Mouse (Mus musculus): ENCODE results near the gene Elk3. TPM values are rescaled to one million over a fixed set of nuclear protein-coding genes. Genes with fewer than 3 reads are reported as not detected.
A peak's percentile ranks its signal among the peaks of the same experiment; 100 is the strongest.
"Not testable (repeated sequence)": the region's sequence is repeated elsewhere in the genome, so short reads cannot be mapped to it uniquely, and the experiment has no call there.

The Elk3 gene
- 8.3 and 15.5 TPM in 2 replicates for polyA plus RNA-seq (2011; ENCODE audit: insufficient read depth, insufficient read length, low replicate concordance, missing spikeins)

GRCm38 (mm10) chr10:93310721-93311411, at the start of gene Elk3:
Gene Elk3, minus strand, starts transcription at chr10:93311135.
- TF ChIP-seq CTCF (IDR thresholded peaks at IDR 0.05; ENCODE audit: control insufficient read depth, insufficient read depth, low read length): no peak
- TF ChIP-seq POLR2A (IDR thresholded peaks at IDR 0.05; ENCODE audit: borderline replicate concordance, control insufficient read depth, low read depth, low read length): 0 out of 2 replicates have a peak, but pooled peaks have one; percentile 46
- under 1% methylated on average over 53 of the region's 53 CpGs for WGBS
- Histone ChIP-seq H3K4me3 (replicated peaks; ENCODE audit: control insufficient read depth, low read depth, low read length) (peak within 1 kb of the TSS; percentile 67), H3K4me1 (ENCODE audit: control insufficient read depth, insufficient read depth, low read length) (no peaks in the 10 kb centered on the region), H3K27ac (ENCODE audit: control insufficient read depth, insufficient read depth, low read depth, low read length, poor library complexity) (peak within 1 kb of the TSS; percentile 59)

- Histone ChIP-seq H3K4me3 (replicated peaks; ENCODE audit: control insufficient read depth, low read depth, low read length) (no peak overlapping the region), H3K4me1 (ENCODE audit: control insufficient read depth, insufficient read depth, low read length) (peaks cover 5% of the 10 kb centered on the region), H3K27ac (ENCODE audit: control insufficient read depth, insufficient read depth, low read depth, low read length, poor library complexity) (no peak overlapping the region)
- no peak for TF ChIP-seq POLR2A (IDR thresholded peaks at IDR 0.05; ENCODE audit: borderline replicate concordance, control insufficient read depth, low read depth, low read length)
- TF ChIP-seq CTCF (IDR thresholded peaks at IDR 0.05; ENCODE audit: control insufficient read depth, insufficient read depth, low read length): no peak
- 39% methylated on average over 3 of the region's 3 CpGs for WGBS
Observed at GRCm38 (mm10) chr10:93360623-93361022, 49.7 kb upstream of the Elk3 start.

GRCm38 (mm10) chr10:93360190-93360589, 49.3 kb upstream of the Elk3 start:
- WGBS: 75% methylated on average over 4 of the region's 4 CpGs
- H3K4me1 ChIP-seq (ENCODE audit: control insufficient read depth, insufficient read depth, low read length); H3K27ac ChIP-seq (ENCODE audit: control insufficient read depth, insufficient read depth, low read depth, low read length, poor library complexity): not testable (repeated sequence)

GRCm38 (mm10) chr10:93359339-93359863, 48.5 kb upstream of the Elk3 start:
- Histone ChIP-seq H3K27ac (ENCODE audit: control insufficient read depth, insufficient read depth, low read depth, low read length, poor library complexity) (no peak overlapping the region), H3K4me1 (ENCODE audit: control insufficient read depth, insufficient read depth, low read length) (peaks cover 7% of the 10 kb centered on the region), H3K4me3 (replicated peaks; ENCODE audit: control insufficient read depth, low read depth, low read length) (no peak overlapping the region)
- 67% methylated on average over 7 of the region's 7 CpGs for WGBS
- TF ChIP-seq POLR2A (IDR thresholded peaks at IDR 0.05; ENCODE audit: borderline replicate concordance, control insufficient read depth, low read depth, low read length) (no peak), CTCF (IDR thresholded peaks at IDR 0.05; ENCODE audit: control insufficient read depth, insufficient read depth, low read length) (no peak)

More at GRCm38 (mm10) chr10:93360190-93360589, 49.3 kb upstream of the Elk3 start:
- not testable (repeated sequence) for H3K4me3 ChIP-seq (replicated peaks; ENCODE audit: control insufficient read depth, low read depth, low read length)

GRCm38 (mm10) chr10:93358878-93359277, 47.9 kb upstream of the Elk3 start:
- Histone ChIP-seq H3K4me3 (replicated peaks; ENCODE audit: control insufficient read depth, low read depth, low read length) (no peak overlapping the region), H3K27ac (ENCODE audit: control insufficient read depth, insufficient read depth, low read depth, low read length, poor library complexity) (no peak overlapping the region), H3K4me1 (ENCODE audit: control insufficient read depth, insufficient read depth, low read length) (peaks cover 7% of the 10 kb centered on the region)
- TF ChIP-seq POLR2A (IDR thresholded peaks at IDR 0.05; ENCODE audit: borderline replicate concordance, control insufficient read depth, low read depth, low read length) (no peak), CTCF (IDR thresholded peaks at IDR 0.05; ENCODE audit: control insufficient read depth, insufficient read depth, low read length) (no peak)
- 68% methylated on average over 4 of the region's 4 CpGs for WGBS

GRCm38 (mm10) chr10:93357162-93357561, 46.2 kb upstream of the Elk3 start:
- no peak for TF ChIP-seq POLR2A (IDR thresholded peaks at IDR 0.05; ENCODE audit: borderline replicate concordance, control insufficient read depth, low read depth, low read length)
- TF ChIP-seq CTCF (IDR thresholded peaks at IDR 0.05; ENCODE audit: control insufficient read depth, insufficient read depth, low read length): no peak
- Histone ChIP-seq H3K27ac (ENCODE audit: control insufficient read depth, insufficient read depth, low read depth, low read length, poor library complexity) (no peak overlapping the region), H3K4me1 (ENCODE audit: control insufficient read depth, insufficient read depth, low read length) (peaks cover 7% of the 10 kb centered on the region), H3K4me3 (replicated peaks; ENCODE audit: control insufficient read depth, low read depth, low read length) (no peak overlapping the region)
- 88% methylated on average over 5 of the region's 5 CpGs for WGBS

- no peak overlapping the region for H3K27ac ChIP-seq (ENCODE audit: control insufficient read depth, insufficient read depth, low read depth, low read length, poor library complexity)
- H3K4me3 ChIP-seq (replicated peaks; ENCODE audit: control insufficient read depth, low read depth, low read length): no peak overlapping the region
- WGBS: 47% methylated on average over 9 of the region's 9 CpGs
- peaks cover 6% of the 10 kb centered on the region for H3K4me1 ChIP-seq (ENCODE audit: control insufficient read depth, insufficient read depth, low read length)
- no peak for TF ChIP-seq CTCF (IDR thresholded peaks at IDR 0.05; ENCODE audit: control insufficient read depth, insufficient read depth, low read length)
- no peak for TF ChIP-seq POLR2A (IDR thresholded peaks at IDR 0.05; ENCODE audit: borderline replicate concordance, control insufficient read depth, low read depth, low read length)
Observed at GRCm38 (mm10) chr10:93356122-93356521, 45.2 kb upstream of the Elk3 start.

- no peak overlapping the region for H3K27ac ChIP-seq (ENCODE audit: control insufficient read depth, insufficient read depth, low read depth, low read length, poor library complexity)
- 70% methylated on average over 8 of the region's 8 CpGs for WGBS
- H3K4me3 ChIP-seq (replicated peaks; ENCODE audit: control insufficient read depth, low read depth, low read length): no peak overlapping the region
- H3K4me1 ChIP-seq (ENCODE audit: control insufficient read depth, insufficient read depth, low read length): peaks cover 6% of the 10 kb centered on the region
- TF ChIP-seq POLR2A (IDR thresholded peaks at IDR 0.05; ENCODE audit: borderline replicate concordance, control insufficient read depth, low read depth, low read length): no peak
- TF ChIP-seq CTCF (IDR thresholded peaks at IDR 0.05; ENCODE audit: control insufficient read depth, insufficient read depth, low read length): no peak
Observed at GRCm38 (mm10) chr10:93355276-93355927, 44.5 kb upstream of the Elk3 start.
